Mouse (Mus musculus) T-helper 2 cell (primary cell): Measurements from ENCODE around the gene Tor1b.
"Not testable (repeated sequence)": the region's sequence is repeated elsewhere in the genome, so short reads cannot be mapped to it uniquely, and the experiment has no call there.

ENCODE experiments used
- in situ Hi-C: fragments of 300-600 bp; cut with MboI, MseI; formaldehyde crosslinking; loops from one replicate; pipeline ENCODE4 v1.15.1; 2025; ENCODE audit warnings: high pct_unique_total_duplicates

The Tor1b gene

DNA sequence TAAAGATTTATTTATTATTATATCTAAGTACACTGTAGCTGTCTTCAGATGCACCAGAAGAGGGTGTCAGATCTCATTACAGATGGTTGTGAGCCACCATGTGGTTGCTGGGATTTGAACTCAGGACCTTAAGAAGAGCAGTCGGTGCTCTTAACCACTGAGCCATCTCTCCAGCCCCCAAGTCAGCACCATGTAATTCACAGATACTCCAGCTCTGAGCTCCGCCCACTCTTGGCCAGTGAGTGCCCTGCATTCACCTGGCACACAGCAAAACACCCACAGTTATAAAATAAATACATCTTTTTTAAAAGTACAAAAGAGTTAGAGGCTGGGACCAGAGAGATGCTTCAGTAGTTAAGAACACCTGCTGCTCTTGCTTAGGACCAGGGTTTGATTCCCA is 21.9 kb upstream of the Tor1b start:
- in situ Hi-C loops: loop anchor here (5.0 kb wide), 1 partner anchor 39 kb away; no protein-coding TSS in a partner anchor

DNA sequence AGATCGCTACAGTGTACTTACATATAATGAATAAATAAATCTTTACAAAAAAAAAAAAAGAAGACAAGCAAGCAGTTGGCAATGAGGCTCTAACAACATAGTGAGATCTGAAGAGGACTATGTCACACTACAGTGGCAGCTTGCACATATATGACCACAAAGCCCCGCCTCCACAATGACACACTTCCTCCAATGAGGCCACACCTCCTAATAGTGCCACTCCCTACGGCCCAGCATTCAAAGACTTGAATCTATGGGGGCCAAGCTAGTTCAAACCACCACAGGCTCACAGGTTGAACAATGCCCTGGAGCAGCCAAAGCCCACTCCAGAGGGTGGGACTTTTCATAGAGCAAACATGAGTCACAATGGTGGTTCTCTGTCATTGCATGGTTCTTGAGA is 20.8 kb upstream of the Tor1b start:
- in situ Hi-C loops: loop anchor here (5.0 kb wide), 1 partner anchor 40 kb away; no protein-coding TSS in a partner anchor

DNA sequence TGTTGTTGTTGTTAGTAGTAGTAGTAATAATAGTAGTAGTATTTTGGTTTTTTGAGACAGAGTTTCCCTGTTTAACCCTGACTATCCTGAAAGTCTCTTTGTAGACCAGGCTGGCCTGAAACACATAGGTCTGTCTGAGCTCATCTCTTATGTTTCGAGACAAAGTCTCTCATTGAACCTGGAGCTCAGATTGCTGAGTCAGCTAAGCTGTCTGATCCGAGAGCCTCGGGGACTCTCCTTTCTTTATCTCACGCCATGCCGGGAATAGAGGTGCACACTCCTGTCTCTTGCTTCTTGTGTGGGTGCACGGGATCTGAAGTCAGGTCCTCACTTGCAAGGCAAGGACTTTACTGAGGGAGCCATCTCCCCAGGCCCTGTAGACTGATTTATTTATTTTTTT is 19.7 kb upstream of the Tor1b start:
- in situ Hi-C loops: loop anchor here (5.0 kb wide), 1 partner anchor 41 kb away; no protein-coding TSS in a partner anchor

GRCm38 (mm10) chr2:30933917-30934450 is 18.8 kb upstream of the Tor1b start:
- in situ Hi-C loops: loop anchor here (5.0 kb wide), 1 partner anchor 42 kb away; no protein-coding TSS in a partner anchor

DNA sequence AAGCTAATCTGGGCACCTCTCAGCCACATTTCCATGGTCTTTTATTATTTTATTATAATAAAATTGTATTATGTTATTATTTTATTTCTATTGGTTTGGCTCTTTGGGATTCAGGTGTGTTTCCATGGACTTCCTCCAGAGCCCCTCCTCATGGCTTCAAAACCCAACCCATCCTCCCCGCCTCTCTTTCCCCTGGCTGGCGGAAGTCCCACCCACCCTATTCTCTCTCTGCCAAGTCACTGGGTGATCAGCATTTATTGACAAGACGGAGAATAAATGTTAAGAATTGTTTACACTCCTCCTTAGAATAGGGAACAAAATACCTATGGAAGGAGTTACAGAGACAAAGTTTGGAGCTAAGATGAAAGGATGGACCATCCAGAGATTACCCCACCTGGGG is 16.0 kb upstream of the Tor1b start:
- in situ Hi-C loops: loop anchor here (5.0 kb wide), 1 partner anchor 110 kb away; no protein-coding TSS in a partner anchor

- in situ Hi-C loops: loop anchor here (5.0 kb wide), 1 partner anchor 110 kb away; no protein-coding TSS in a partner anchor
Observed at GRCm38 (mm10) chr2:30937731-30938130, 15.0 kb upstream of the Tor1b start.

DNA sequence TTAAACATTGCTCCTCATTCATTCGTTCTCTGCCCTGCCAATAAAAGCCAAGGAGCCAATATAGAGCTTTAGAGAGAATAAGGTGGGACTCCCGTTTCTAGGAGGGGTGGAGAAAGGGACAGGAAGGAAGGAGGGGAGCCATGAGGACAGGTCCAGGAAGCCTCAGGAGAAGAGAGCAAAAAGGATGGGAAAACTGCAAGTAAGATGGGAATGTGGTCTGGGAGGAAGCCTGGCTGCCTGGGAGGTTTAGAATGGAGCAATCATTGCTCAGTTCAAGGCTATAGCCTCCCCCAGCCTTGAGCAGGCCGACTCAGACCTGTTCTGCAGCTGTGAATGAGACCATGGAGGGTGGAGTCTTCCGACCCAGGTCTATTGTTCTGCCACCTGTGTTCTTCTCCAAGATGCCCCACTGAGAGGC is 14.2 kb upstream of the Tor1b start:
- in situ Hi-C loops: loop anchor here (5.0 kb wide), 1 partner anchor 111 kb away; no protein-coding TSS in a partner anchor

DNA sequence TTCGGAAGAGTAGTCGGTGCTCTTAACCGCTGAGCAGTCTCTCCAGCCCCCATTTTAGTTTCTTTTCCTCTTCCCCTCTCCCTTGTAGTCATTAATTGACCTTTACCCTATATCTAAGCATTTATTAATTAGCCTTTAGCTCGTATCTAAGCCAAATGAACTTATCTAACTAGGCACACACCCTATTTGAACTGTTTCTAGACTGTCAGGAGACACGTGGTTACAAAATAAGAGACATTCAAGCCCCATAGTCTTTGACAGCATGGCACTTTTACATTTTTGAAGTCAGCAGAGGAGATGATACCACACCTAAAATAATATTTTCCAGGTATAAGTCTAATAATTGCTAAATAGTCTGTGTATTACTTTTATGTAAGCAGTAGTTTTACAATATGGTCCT is 11.2 kb upstream of the Tor1b start:
- in situ Hi-C loops: no loop called here

- in situ Hi-C loops: not testable (repeated sequence)
Observed at GRCm38 (mm10) chr2:30942116-30942515, 10.6 kb upstream of the Tor1b start.

- in situ Hi-C loops: no loop called here
Observed at GRCm38 (mm10) chr2:30942603-30943011, 10.2 kb upstream of the Tor1b start.

DNA sequence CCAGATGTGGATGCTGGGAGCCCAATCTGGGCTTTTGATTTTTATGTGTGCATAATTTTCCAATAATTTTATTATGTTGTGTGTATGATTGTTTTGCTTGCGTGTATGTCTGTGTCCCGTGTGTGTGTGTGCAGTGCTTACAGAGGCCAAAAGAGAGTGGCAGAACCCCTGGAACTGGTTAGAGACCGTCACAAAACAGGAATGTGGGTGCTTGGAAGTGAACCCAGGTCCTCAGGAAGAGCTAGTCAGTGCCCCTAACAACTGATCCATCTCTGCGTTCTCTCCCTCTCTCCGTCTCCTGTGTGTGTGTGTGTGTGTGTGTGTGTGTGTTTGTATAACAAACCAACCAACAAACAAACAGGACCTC is 319 bp upstream of the Tor1b start:
- in situ Hi-C loops: no loop called here

DNA sequence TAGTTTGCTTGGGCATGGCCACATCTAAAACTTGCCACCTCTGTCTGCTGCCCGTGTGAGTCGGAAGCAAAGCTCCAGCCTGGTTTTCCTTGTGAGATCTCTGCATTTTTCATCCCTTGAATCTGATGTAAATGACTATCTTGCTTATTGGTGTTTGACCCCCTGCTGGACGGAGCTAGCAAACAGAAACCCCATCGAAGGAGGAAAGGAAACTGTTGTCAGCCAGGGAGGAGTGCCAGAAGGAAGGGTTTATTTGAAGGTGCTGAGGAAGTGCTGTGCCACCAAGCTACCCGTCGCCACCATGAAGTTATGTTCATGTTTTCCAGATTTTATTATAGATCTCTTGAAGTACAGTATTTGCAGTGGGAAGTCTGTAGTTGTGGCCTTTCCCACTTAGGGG is 2.0 kb downstream of the Tor1b start:
- in situ Hi-C loops: no loop called here

- in situ Hi-C loops: no loop called here
Observed at GRCm38 (mm10) chr2:30957511-30957910, 4.8 kb downstream of the Tor1b start.

- in situ Hi-C loops: no loop called here
Observed at GRCm38 (mm10) chr2:30958726-30959125, 6.0 kb downstream of the Tor1b start.

GRCm38 (mm10) chr2:30959856-30960255 is 7.1 kb downstream of the Tor1b start:
- in situ Hi-C loops: no loop called here

DNA sequence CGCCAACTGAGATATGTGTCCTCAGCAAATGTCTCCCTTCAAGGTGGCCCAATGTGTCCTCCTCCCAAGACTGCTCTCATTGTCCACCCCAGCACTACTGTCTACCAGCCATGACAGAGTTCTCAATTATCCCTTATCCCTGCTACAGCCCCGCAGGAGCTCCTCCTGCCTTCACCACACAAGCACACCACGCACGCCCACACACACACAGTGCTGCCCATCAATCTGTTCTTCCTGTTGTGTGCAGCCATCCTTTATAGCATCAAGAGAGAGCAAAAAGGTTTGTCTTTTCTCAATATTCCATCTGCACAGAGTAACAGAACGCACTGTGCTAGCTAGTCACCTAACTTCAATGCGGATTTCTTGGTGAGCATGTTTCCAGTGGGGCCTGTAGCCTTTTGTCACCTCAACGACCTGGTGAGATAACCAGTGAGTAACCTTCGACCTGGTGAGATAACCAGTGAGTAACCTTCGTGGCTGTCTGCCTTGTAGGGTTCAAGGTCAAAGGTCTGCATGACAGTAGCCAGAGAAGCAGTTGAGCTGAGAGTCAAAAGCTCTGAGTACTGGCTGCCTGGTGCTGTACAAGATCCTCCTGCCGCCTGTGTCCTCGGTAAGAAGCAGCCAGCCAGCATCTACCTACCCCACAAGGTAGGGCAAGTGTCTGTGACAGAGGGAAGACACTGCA is 10.0 kb downstream of the Tor1b start:
- in situ Hi-C loops: no loop called here

GRCm38 (mm10) chr2:30965627-30966026 is 12.9 kb downstream of the Tor1b start:
- in situ Hi-C loops: no loop called here

DNA sequence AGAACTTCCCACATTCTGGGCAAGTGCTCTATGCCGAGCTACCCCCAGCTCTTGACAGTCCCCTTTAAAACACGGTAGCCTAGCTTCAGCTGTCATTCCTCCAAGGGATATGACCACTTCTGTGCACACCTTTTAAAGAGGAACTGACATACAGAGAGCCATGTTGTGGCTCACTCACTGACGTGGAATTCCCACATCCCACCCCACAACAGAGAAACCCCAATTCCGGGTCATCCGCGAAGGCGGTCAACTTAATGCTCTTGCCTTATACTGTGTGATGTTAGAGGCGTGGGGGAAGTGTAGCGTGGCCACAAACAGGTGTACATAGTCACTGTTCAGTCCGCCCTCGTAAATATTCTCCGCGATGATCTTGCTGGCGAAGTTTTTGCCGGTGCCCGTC is 14.1 kb downstream of the Tor1b start:
- in situ Hi-C loops: no loop called here

DNA sequence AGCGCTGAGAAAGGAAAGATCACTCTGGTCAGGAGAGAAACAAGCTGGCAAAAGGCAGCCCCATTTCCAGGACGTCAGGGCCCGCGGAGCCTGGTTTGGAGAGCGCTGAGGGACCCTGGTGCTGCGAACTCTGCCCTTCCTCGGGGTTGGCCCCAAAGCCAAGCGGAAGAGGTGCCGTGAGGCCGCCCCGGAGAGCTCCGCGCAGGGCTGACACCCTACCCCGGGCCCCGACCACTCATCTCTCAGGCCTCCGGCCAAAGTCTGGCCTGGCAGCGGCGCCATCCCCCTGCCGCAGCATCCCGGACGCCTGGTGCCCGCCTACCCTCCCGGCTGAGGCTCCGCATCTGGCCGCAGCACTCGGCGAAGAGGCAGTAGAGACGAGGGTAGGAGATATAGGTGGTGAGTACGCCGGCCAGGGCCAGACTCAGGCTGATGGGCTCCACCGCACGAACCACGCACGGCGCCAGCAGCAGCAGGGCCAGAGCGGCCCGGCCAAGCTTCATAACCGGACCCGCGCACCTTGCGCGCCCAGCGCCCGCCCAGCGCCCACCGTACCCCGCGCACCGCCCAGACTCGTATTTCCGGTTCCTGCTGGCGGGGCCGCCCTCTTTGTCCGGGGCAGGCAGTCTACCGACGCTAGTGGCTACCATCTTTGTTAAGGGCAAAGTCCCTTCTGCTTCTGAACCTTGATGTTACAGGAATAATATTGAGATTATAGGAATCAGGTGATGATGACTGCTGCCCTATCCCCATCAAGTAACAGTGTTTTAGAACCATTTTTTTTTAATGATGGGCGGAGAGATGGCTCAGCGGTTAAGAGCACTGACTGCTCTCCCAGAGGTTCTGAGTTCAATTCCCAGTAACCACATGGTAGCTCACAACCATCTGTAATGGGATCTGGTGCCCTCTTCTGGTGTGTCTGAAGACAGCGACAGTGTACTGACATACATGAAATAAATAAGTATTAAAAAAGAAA is 14.9 kb downstream of the Tor1b start, which contains the start of gene Tor1a:
Tor1a (minus strand) TSS at position 582 of the 976 bp plus-strand sequence.
- in situ Hi-C loops: no loop called here

GRCm38 (mm10) chr2:30981790-30982513 is 29.2 kb downstream of the Tor1b start, which contains the start of the genes BC005624 and Usp20:
TSS of gene BC005624 (minus strand) at chr2:30982201.
TSS of gene Usp20 (plus strand) at chr2:30982279.
- in situ Hi-C loops: no loop called here

DNA sequence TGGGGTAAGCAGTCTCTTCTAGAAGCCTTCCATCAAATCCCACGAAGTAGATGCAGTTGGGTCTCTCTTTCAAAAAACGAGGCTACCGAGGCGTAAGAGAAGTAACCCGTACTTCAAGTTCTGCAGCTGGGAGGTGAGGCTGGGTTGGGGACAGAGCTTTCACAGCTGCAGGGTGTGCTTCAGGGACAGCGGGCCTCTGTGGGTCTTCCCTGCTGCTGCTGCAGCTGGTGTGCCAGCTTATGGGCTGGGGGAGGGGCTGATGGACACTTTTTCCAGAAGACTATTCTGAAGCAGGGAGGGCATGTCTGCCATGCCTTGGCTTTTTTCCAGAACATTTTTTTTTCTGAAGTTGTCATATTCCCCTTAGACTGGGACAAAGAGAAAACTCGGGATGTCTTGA is 30.3 kb downstream of the Tor1b start:
- in situ Hi-C loops: no loop called here
